In the genomic region with DNA sequence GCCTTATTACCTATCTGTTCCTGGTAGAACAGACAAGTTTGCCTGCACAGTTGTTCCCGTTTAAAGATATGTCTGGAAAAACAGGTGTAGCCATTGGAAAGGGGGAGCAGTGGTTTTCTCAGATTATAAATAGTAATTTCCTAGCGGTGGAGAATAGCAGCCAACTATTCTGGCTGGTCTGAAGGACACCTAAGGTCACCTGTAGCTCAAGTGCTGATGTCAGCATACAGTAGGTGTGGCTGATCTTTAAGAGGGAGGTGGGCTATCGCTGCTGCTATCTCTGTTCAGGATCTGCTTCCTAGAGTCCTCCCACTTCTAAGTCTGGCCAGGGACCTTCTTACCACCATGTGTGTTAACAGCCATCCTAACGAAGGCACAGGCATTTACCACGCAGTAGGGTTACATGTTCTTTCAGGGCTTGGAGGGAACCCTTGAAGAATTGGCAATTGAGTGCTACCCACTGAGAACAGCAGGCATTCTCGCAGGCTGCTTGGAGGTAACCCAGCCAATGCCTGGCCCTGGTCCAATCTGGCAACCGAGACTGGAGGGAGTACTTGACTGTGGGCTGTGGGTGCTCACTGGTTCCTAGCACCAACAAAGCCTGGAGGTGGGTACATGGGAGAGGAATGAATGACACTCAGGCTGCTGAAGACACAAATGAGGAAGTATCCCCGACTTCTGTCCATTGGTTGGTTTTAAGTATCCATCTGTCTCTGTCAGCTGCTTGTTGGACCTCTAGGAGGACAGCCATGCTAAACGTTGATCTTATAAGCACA, we compare ENCODE assay signal across 7 mouse cellular contexts. TPM values are rescaled to one million over a fixed set of nuclear protein-coding genes. Genes with fewer than 3 reads are reported as not detected.
DNase-seq lines count a peak whose midpoint lies in the region; ATAC-seq and TF ChIP-seq lines count a peak whose summit lies in the region.

No protein-coding gene starts in this region.

- H3K4me2 ChIP-seq in stomach, postnatal 0 days (replicated peaks; ENCODE audit: low read depth) = no peak overlapping the region
- H3K4me2 ChIP-seq in liver, postnatal 0 days (ENCODE audit: low read depth, low read length) = no peak overlapping the region

- DNase-seq in urinary bladder, adult 2 months (ENCODE audit: low spot score) = peak; percentile 39
- no peak for DNase-seq in urinary bladder, postnatal 10 days (ENCODE audit: low spot score)
- DNase-seq in heart, postnatal 14 days = peak; percentile 62 to 80
- DNase-seq in left cerebral cortex, postnatal 4 days = peak; percentile 85
- DNase-seq in stomach, postnatal 0 days (ENCODE audit: low spot score) = peak; percentile 43
- DNase-seq in liver, postnatal 0 days = no peak

- H3K9me3 ChIP-seq in stomach, postnatal 0 days (ENCODE audit: control insufficient read depth, low read length) = no peaks in the 10 kb centered on the region
- no peaks in the 10 kb centered on the region for H3K9me3 ChIP-seq in liver, postnatal 0 days (ENCODE audit: low read length)

- H3K36me3 ChIP-seq in stomach, postnatal 0 days (ENCODE audit: control insufficient read depth, insufficient read depth, low read length) = no peaks in the 10 kb centered on the region
- no peaks in the 10 kb centered on the region for H3K36me3 ChIP-seq in liver, postnatal 0 days (replicated peaks; ENCODE audit: insufficient read depth, low read length)

- 52% methylated on average over 9 of the region's 9 CpGs for WGBS in stomach, postnatal 0 days
- 62% methylated on average over 9 of the region's 9 CpGs for WGBS in liver, postnatal 0 days (ENCODE audit: insufficient replicate concordance)

- no peak overlapping the region for H3K27ac ChIP-seq in stomach, postnatal 0 days (replicated peaks)
- H3K27ac ChIP-seq in liver, postnatal 0 days (ENCODE audit: low read depth) = no peak overlapping the region

- intact Hi-C loops in heart, postnatal 14 days (cut with DNase I) = no loop called here
- intact Hi-C loops in left cerebral cortex, postnatal 4 days (cut with DNase I) = no loop called here

- no peak for TF ChIP-seq EP300 in stomach, postnatal 0 days (optimal IDR thresholded peaks at IDR 0.05)
- no peak for TF ChIP-seq EP300 in liver, postnatal 0 days (IDR thresholded peaks at IDR 0.05; ENCODE audit: low read depth)

- H3K9ac ChIP-seq in stomach, postnatal 0 days (ENCODE audit: low read length) = no peak overlapping the region
- no peak overlapping the region for H3K9ac ChIP-seq in liver, postnatal 0 days (replicated peaks)

- no peaks in the 10 kb centered on the region for H3K4me1 ChIP-seq in stomach, postnatal 0 days (replicated peaks; ENCODE audit: control insufficient read depth, insufficient read depth)
- H3K4me1 ChIP-seq in liver, postnatal 0 days (ENCODE audit: insufficient read depth) = peaks cover 21% of the 10 kb centered on the region

- H3K4me3 ChIP-seq in stomach, postnatal 0 days (ENCODE audit: low read depth, low read length) = no peak overlapping the region
- H3K4me3 ChIP-seq in liver, postnatal 0 days (ENCODE audit: low read depth, low read length) = no peak overlapping the region

- ATAC-seq in common myeloid progenitor, adult 5-6 weeks (replicated peaks; ENCODE audit: low read depth, poor library complexity, severe bottlenecking) = peak; percentile 57
- ATAC-seq in stomach, postnatal 0 days (ENCODE audit: low FRiP score, low TSS enrichment) = no peak
- ATAC-seq in liver, postnatal 0 days = no peak

- TF ChIP-seq CTCF in stomach, postnatal 0 days (IDR thresholded peaks at IDR 0.05; ENCODE audit: low read depth) = no peak
- no peak for TF ChIP-seq CTCF in liver, postnatal 0 days (IDR thresholded peaks at IDR 0.05; ENCODE audit: low read depth)

- no peaks in the 10 kb centered on the region for H3K27me3 ChIP-seq in stomach, postnatal 0 days (ENCODE audit: control insufficient read depth, insufficient read depth, low read length)
- H3K27me3 ChIP-seq in liver, postnatal 0 days (ENCODE audit: insufficient read depth, low read length) = no peaks in the 10 kb centered on the region

RNA-seq across cellular contexts. Expression of a gene that starts 33.0 kb away (rescaled TPM):
- polyA plus RNA-seq in urinary bladder, adult 2 months (2012; rRNA removed) = not detected in 2 replicates
- not detected in 2 replicates for total RNA-seq in common myeloid progenitor, adult 5-6 weeks (2017)
- total RNA-seq in heart, postnatal 14 days (2021) = not detected
- total RNA-seq in left cerebral cortex, postnatal 4 days (2021) = not detected
- polyA plus RNA-seq in stomach, postnatal 0 days (2015; fragmentation: Nextera tagmentation; extraction: Ambion mirVana) = not detected in 2 replicates
- not detected in 2 replicates for polyA plus RNA-seq in liver, postnatal 0 days (2015; fragmentation: Nextera tagmentation; extraction: Ambion mirVana)

RNA-seq across cellular contexts. Expression of a gene that starts 39.3 kb away (rescaled TPM):
- 26.1 and 28.5 TPM in 2 replicates for polyA plus RNA-seq in urinary bladder, adult 2 months (2012; rRNA removed)
- 109 and 139 TPM in 2 replicates for total RNA-seq in common myeloid progenitor, adult 5-6 weeks (2017)
- 10 to 100 TPM; 43.8 TPM for total RNA-seq in heart, postnatal 14 days (2021)
- total RNA-seq in left cerebral cortex, postnatal 4 days (2021) = 10 to 100 TPM; 64.1 to 65.7 TPM
- polyA plus RNA-seq in stomach, postnatal 0 days (2015; fragmentation: Nextera tagmentation; extraction: Ambion mirVana) = 24.3 and 25.7 TPM in 2 replicates
- 20.5 and 21.8 TPM in 2 replicates for polyA plus RNA-seq in liver, postnatal 0 days (2015; fragmentation: Nextera tagmentation; extraction: Ambion mirVana)

Comparison
In these comparisons a context has a peak if more than half of its experiments do, and no peak if none do; other contexts are left out.
1. DNase-seq: peak in urinary bladder, adult 2 months (single experiment), heart, postnatal 14 days (2 of 2), left cerebral cortex, postnatal 4 days (single experiment) and stomach, postnatal 0 days (single experiment); none in urinary bladder, postnatal 10 days (single experiment) and liver, postnatal 0 days (single experiment).